Mouse (Mus musculus) lung, adult 18-20 months (tissue): ENCODE results near the gene Iqcf6.
"Not testable (repeated sequence)": the region's sequence is repeated elsewhere in the genome, so short reads cannot be mapped to it uniquely, and the experiment has no call there.

Experiments
- DNase-seq, 2 experiments: peaks; one replicate each; pipeline ENCODE4 v3.0.0; 2022; ENCODE audit warnings: mixed read lengths in 2 of 2

The Iqcf6 gene

DNA sequence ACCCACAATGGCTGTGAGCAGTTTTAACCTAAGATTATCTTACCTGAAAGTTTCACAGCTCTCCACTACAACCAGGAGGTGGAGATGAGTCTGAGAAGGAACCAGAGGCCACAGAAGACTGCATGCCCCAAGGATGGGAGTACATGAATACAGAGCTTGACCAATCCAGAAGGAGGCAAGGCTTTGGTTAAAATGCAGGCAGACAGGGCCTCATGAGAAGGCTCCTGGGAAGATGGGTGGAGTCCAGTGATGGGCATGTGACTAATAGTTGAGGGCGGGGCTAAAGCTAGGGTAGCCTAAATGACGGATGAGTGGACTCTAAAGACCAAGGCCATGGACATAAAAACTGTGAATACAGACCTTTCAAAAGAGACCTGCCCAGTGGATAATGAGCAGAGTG, at the start of gene Iqcf6:
Iqcf6 (plus strand) TSS at position 301 of the 400 bp plus-strand sequence.
- DNase-seq = no peak

DNA sequence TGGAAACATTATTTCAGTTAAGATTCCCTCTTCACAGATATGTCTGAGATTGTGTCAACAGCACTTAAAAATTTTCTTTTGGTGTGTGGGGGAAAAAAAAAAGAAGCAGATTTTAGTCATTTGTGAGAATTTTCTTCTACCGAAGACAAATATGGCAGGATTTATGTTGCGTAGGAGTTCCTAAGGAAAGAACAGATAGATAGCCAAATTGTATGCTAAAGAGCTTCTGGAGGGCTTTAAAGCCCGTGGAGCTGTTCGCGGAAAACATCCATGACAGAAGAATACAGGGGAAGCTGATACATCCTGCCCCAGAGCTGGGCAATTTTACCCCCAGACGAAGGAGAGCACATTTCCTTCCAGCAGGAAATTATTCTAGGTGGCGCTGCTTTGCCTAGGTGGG, 46.4 kb upstream of the Iqcf6 start:
- DNase-seq = no peak

GRCm38 (mm10) chr9:106582552-106582951, 43.8 kb upstream of the Iqcf6 start:
- DNase-seq = no peak

DNA sequence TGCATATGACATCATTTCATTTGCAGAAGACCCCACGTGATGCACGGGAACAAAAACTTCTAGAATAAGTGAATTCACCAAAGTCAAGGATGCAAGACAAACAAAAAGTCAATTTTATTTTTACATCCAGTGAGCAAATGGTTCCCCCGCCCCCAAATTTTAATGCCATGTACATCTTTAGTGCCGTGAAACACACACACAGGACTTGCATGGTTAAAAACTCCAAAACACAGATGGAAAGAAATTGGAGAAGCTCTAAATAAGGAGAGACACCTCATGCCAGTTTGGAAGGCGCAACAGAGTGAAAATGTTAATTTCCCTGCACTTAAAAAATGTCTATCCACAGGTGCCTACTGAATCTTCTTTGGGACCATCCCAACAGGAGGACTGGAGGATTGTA, 34.2 kb upstream of the Iqcf6 start:
- no peak for DNase-seq

DNA sequence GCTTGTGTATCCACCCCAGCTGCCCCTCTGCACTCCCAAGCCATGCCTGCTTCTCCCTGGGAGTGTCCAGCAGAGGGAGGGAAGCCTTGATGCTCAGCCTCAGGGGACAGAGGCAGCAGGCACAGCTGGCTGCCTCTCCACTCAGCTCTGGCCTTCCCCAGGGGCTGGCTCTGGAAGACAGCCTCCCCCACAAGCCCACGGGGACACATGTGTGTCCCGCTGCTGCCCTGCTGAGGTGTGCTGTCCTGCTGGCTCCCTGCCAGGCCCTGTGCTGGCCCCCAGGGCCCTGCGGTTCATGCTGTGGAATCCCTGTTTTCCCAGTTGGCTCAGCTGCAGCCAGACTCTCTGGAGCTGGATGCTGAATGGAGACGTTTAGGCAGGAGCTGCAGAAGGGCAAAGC, 31.0 kb upstream of the Iqcf6 start:
- not testable (repeated sequence) for DNase-seq

- DNase-seq = no peak
Measured at GRCm38 (mm10) chr9:106595836-106596235, 30.5 kb upstream of the Iqcf6 start.

DNA sequence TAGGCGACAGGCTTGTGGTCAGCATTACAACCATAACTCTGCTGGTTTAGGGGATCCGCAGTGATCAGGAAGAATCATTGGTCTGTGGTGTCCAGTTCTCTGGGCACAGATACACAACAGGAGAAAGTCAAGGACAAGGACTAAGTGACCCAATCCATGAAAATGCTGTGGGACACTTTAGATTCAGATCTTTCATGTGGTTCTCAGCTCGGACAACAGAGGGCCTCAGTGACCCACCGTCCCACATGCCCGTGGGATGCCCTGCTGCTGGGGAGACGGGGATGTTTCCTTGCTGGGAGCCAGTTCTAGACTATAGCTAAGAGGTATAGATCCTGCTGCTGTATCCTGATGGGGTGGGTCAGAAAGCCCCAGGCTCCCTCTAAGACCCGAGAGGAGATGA, 27.9 kb upstream of the Iqcf6 start:
- DNase-seq = no peak

- peak in 1 of 2 experiments; percentile 15 for DNase-seq
Measured at GRCm38 (mm10) chr9:106600546-106600945, 25.8 kb upstream of the Iqcf6 start.

GRCm38 (mm10) chr9:106610727-106611126, 15.7 kb upstream of the Iqcf6 start:
- DNase-seq = no peak

DNA sequence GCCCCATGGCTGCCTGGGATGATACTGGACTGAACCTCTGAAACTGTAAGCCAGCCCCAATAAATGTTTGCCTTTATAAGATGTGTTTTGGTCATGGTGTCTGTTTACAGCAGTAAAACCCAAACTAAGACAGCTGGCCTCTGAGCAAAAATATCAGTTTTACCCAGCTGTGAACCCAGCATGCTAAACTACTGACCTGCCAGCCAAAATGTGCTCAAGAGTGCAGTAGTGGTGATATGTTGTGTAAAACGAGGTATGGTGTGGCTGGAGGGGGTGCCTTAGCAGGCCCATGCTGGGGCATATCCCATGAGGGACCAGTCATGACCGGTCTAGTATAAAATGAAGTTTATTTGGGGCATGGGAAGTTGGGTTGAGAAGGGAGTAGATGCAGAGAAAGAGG, 12.4 kb upstream of the Iqcf6 start:
- DNase-seq = no peak

- no peak for DNase-seq
Measured at GRCm38 (mm10) chr9:106614616-106615015, 11.8 kb upstream of the Iqcf6 start.

DNA sequence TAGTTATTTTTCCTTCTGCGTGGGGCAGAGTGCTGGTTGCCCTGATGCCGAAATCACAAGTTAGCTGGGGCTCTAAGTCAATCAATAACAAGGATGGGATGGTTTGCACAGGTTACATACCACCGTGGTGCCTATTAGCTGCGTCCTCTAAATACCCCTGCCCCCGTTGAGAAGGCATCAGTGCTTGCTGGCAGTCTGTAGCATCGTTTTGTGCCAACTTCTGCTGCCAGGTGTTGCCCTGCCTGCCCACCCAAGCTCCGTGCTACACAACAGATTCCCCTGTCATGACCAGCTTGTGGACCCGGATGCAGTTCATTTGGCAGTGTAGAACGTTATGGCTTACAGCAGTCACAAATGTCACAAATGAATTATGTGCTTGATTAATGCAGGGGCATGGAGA, 10.1 kb upstream of the Iqcf6 start:
- DNase-seq = no peak

GRCm38 (mm10) chr9:106617496-106617895, 8.9 kb upstream of the Iqcf6 start:
- no peak for DNase-seq

DNA sequence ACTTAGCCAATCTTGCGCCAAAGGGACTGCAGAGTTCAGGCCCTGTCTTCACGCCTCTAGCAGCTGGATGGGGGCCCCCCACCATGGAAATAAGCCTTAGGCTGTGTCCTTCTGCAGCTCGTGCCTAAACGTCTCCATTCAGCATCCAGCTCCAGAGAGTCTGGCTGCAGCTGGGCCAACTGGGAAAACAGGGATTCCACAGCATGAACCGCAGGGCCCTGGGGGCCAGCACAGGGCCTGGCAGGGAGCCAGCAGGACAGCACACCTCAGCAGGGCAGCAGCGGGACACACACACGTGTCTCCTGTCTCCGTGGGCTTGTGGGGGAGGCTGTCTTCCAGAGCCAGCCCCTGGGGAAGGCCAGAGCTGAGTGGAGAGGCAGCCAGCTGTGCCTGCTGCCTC, 1.4 kb downstream of the Iqcf6 start:
- DNase-seq = not testable (repeated sequence)

- no peak for DNase-seq
Measured at GRCm38 (mm10) chr9:106632185-106632584, 5.8 kb downstream of the Iqcf6 start.

DNA sequence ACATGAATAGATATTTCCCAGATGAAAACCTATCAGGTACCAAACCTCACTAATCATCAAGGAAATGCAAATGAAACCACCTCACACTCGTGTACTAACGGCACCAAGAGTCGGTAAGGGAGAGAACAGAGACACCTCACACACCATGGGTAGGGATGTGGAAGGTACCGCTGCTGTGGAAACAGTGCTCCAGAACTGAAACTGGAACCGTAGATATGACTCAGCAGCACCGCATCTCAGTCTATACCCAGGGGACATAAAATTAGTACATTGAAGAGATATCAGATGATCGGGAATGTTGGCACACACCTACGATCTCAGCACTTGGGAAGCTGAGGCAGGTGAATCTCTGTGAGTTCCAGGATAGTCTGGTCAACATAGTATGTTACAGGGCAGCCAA, 11.8 kb downstream of the Iqcf6 start:
- no peak for DNase-seq

DNA sequence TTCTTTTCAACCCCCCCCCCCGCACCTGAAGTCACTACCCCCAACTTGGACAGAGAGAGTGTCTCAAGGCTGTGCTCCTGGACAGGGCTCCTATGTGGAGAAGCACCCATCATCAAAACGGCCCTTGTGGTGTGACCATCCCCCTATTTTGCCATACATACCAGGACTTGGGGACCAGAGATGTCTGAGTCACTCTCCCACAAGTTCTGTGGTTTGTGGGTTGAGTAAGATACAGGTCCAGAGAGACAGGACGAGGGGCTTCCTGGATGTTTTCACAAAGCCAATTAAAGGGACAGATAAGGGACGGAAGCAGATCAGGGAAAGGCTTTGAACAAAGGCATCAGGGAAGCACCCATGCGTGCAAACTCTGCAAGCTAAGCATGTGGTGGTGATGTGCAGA, 15.0 kb downstream of the Iqcf6 start:
- DNase-seq = no peak

DNA sequence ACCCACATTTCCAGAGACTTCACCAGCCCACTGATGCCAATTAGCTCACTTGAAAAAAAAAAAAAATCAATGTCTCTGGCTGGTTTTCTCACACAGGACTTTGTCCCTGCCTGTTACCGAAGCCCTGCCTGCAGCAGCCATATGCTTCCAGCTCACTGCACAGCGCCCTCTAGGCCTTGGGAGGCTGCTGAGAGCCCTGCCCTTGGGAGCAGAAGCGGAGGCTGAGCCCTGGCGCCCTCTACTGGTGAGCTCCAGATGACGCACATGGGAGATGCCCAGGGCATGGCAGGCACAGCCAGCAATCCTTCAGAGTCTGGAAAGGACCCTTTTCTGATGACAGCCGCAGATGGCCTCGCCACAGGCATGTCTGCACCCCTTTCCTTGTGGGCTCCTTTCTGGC, 16.7 kb downstream of the Iqcf6 start:
- DNase-seq = peak; percentile 70 to 77

DNA sequence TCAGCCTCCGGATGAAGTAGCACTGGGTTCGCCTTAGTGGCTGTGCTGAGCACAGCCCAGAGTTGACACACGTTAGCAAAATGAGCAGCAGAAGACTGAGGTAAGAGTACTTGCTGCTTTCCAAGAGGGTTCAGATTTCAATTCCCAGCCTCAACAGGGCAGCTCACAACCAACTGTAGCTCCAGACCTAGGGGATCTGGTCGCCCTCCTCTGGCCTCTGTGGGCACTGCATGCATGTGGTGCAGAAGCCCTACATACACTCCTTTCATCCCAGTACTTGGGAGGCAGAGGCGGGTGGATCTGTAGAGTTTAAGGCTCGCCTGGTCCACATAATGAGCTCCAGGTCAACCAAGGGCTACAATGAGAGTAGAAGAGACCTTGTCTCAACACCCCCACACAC, 17.4 kb downstream of the Iqcf6 start:
- DNase-seq = no peak

DNA sequence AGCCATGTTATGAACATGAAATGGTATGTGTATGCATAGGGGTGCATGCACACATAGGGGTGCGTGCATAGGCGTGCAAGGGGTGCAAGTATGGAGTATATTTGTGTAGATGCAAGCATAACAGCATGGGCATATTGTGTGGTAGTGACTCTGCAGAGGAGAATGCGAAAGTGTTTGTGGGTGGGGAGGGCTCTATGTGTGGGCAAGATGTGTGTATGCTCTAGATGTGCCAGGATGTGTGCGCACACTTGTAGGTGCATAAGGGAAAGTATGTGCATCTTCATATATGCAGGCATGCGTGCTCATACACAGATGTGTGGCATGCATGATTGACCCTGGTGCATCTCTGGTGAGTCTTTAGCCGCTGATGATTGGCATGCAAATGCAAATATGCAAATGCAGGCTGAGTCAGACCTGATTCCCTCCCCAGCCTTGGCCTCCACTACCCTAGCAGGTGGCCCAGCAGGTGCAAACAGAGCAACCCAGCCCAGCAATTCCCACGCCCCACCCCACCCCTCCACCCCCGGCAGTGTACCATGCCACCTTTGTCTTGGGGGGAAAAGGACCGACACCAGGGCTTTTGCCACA, 19.4 kb downstream of the Iqcf6 start:
- no peak for DNase-seq

GRCm38 (mm10) chr9:106647226-106647625, 20.8 kb downstream of the Iqcf6 start:
- DNase-seq = no peak

DNA sequence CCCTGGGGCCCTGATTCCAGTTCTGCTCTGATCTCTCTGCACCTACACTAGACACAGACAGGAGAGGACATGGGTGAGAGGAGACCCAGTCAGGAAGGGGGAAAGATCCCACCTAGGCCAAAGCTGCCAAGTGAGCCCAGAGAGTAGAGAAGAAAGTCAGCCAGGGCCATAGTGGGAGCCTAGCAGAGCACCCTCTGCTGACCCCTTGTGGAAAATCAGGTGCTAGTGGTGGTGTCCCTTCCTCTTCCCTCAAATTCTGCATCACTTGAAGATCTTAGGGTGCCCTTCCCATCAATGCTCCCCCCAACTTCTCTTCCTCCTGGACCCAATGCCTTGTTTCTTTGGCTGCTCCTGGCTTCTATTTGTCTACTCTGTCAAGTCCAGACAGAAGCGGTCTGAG, 26.3 kb downstream of the Iqcf6 start:
- no peak for DNase-seq

GRCm38 (mm10) chr9:106655884-106656720, 29.7 kb downstream of the Iqcf6 start, which contains the start of gene Grm2:
Gene Grm2 (minus strand): TSS chr9:106656082.
- DNase-seq = peak; percentile 29 to 46

DNA sequence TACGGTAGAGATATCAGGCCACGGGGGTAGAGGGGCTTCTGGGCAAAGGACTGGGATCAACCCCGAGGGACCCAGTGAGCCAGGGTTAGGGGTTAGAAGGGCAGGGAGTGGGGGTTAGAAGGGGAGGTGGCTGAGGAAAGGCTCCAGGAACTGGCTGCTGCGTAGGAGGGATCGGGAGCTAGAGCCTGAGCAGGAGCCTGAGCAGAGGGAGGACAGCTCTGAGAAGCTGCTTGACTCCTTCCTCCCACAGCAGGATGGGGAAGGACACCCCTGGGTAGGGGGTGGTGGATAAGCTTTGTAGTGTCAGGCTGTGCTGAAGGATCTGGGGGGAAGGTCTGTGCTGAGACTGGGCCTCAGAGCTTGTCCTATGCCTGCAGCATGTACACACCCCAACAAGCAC, 30.4 kb downstream of the Iqcf6 start:
- DNase-seq = no peak

GRCm38 (mm10) chr9:106657592-106657991, 31.2 kb downstream of the Iqcf6 start:
- DNase-seq = no peak
